Mouse (Mus musculus): ENCODE measurements around the gene Tmub1. TPM values are rescaled to one million over a fixed set of nuclear protein-coding genes. Genes with fewer than 3 reads are reported as not detected.
"Not testable (repeated sequence)": the region's sequence is repeated elsewhere in the genome, so short reads cannot be mapped to it uniquely, and the experiment has no call there.

The Tmub1 gene
- polyA plus RNA-seq, 3 experiments from 2014 or later = 50.9 to 68.9 (median 59.0) TPM

GRCm38 (mm10) chr5:24423129-24424003, 24.3 kb downstream of the Tmub1 start, which contains the start of the genes Cdk5 and Slc4a2:
TSS of gene Cdk5 (minus strand) at chr5:24423530.
TSS of gene Slc4a2 (plus strand) at chr5:24423837.
- ATAC-seq = peak; percentile 95

GRCm38 (mm10) chr5:24420381-24420780, 27.3 kb downstream of the Tmub1 start:
- no peak for ATAC-seq

GRCm38 (mm10) chr5:24417587-24417986, 30.1 kb downstream of the Tmub1 start:
- no peak for ATAC-seq

- peak; percentile 89 for ATAC-seq
Measured at GRCm38 (mm10) chr5:24416222-24416736, 31.4 kb downstream of the Tmub1 start.

- no peak for ATAC-seq
Measured at GRCm38 (mm10) chr5:24413938-24414337, 33.7 kb downstream of the Tmub1 start.

GRCm38 (mm10) chr5:24413042-24413693, 34.5 kb downstream of the Tmub1 start, which contains the start of gene Asic3:
TSS of gene Asic3 (plus strand) at chr5:24413392.
- no peak for ATAC-seq

- ATAC-seq = no peak
Measured at GRCm38 (mm10) chr5:24412063-24412462, 35.6 kb downstream of the Tmub1 start.

- no peak for ATAC-seq
Measured at GRCm38 (mm10) chr5:24409466-24409865, 38.2 kb downstream of the Tmub1 start.

- ATAC-seq = no peak
Measured at GRCm38 (mm10) chr5:24408651-24409050, 39.0 kb downstream of the Tmub1 start.

- no peak for ATAC-seq
Measured at GRCm38 (mm10) chr5:24405389-24405876, 42.2 kb downstream of the Tmub1 start.

GRCm38 (mm10) chr5:24404594-24405360, 42.9 kb downstream of the Tmub1 start:
- no peak for ATAC-seq

GRCm38 (mm10) chr5:24401969-24402368, 45.7 kb downstream of the Tmub1 start:
- no peak for ATAC-seq

GRCm38 (mm10) chr5:24400911-24401605, 46.6 kb downstream of the Tmub1 start:
- no peak for ATAC-seq

GRCm38 (mm10) chr5:24400362-24400761, 47.3 kb downstream of the Tmub1 start:
- ATAC-seq = no peak

- ATAC-seq = no peak
Measured at GRCm38 (mm10) chr5:24399686-24400085, 48.0 kb downstream of the Tmub1 start.

- ATAC-seq = not testable (repeated sequence)
Measured at GRCm38 (mm10) chr5:24396254-24396653, 51.4 kb downstream of the Tmub1 start.

Other genes with a start within 250 kb of the Tmub1 start
- gene Kcnh2, start 96.2 kb downstream of the Tmub1 start, polyA plus RNA-seq (2017; shearing (Covaris generic)) = under 1 TPM in 2 of 3 experiments, not detected in 1; 0.38 to 0.47 TPM
- under 1 TPM in 2 of 3 experiments, not detected in 1; 0.08 to 0.17 TPM for gene Nos3, start 83.0 kb downstream of the Tmub1 start, polyA plus RNA-seq (2017; shearing (Covaris generic))
- gene Atg9b, start 55.7 kb downstream of the Tmub1 start, polyA plus RNA-seq (2017; shearing (Covaris generic)) = 1 to 10 TPM; 1.1 to 1.7 (median 1.4) TPM
- 10 to 100 TPM; 15.5 to 26.5 (median 20.9) TPM for gene Abcb8, start 54.2 kb downstream of the Tmub1 start, polyA plus RNA-seq (2017; shearing (Covaris generic))
- not detected for gene Asic3, start 34.5 kb downstream of the Tmub1 start, polyA plus RNA-seq (2017; shearing (Covaris generic))
- 10 to 100 TPM; 47.6 to 66.2 (median 62.8) TPM for gene Cdk5, start 24.3 kb downstream of the Tmub1 start, polyA plus RNA-seq (2017; shearing (Covaris generic))
- gene Slc4a2, start 24.0 kb downstream of the Tmub1 start, polyA plus RNA-seq (2017; shearing (Covaris generic)) = 10 to 100 TPM; 11.4 to 17.1 (median 12.4) TPM
- gene Fastk, start 2.6 kb downstream of the Tmub1 start, polyA plus RNA-seq (2017; shearing (Covaris generic)) = 10 to 100 TPM; 32.1 to 63.3 (median 63.0) TPM
- 1 to 10 TPM; 5.4 to 9.7 (median 7.5) TPM for gene Agap3, start 4.3 kb upstream of the Tmub1 start, polyA plus RNA-seq (2017; shearing (Covaris generic))
- gene Gbx1, start 79.3 kb upstream of the Tmub1 start, polyA plus RNA-seq (2017; shearing (Covaris generic)) = under 1 TPM in 1 of 3 experiments, not detected in 2; 0.16 TPM
- gene Asb10, start 93.1 kb upstream of the Tmub1 start, polyA plus RNA-seq (2017; shearing (Covaris generic)) = not detected
- gene 4931409K22Rik, start 109.0 kb upstream of the Tmub1 start, polyA plus RNA-seq (2017; shearing (Covaris generic)) = not detected
- gene Abcf2, start 129.6 kb upstream of the Tmub1 start, polyA plus RNA-seq (2017; shearing (Covaris generic)) = 10 to 100 TPM; 52.1 to 67.7 (median 61.3) TPM
- gene Chpf2, start 138.9 kb upstream of the Tmub1 start, polyA plus RNA-seq (2017; shearing (Covaris generic)) = 10 to 100 TPM in 2 of 3 experiments, 1 to 10 TPM in 1; 8.5 to 12.9 (median 10.0) TPM
- 1 to 10 TPM in 1 of 3 experiments, under 1 TPM in 2; 0.50 to 1.9 (median 0.69) TPM for gene Smarcd3, start 176.6 kb upstream of the Tmub1 start, polyA plus RNA-seq (2017; shearing (Covaris generic))
- 10 to 100 TPM; 63.3 to 79.7 (median 76.0) TPM for gene Nub1, start 237.7 kb upstream of the Tmub1 start, polyA plus RNA-seq (2017; shearing (Covaris generic))

All from inflammation-experienced regulatory T-cells, adult 6 months (primary cell).